Mouse (Mus musculus): Measurements from ENCODE around the gene Rsu1. TPM values are rescaled to one million over a fixed set of nuclear protein-coding genes. Genes with fewer than 3 reads are reported as not detected.

The Rsu1 gene
- polyA plus RNA-seq, 1 experiment from 2014 or later: 61.6 TPM

- Histone ChIP-seq H3K27ac (ENCODE audit: low read depth, low read length) (no peak overlapping the region), H3K9me3 (ENCODE audit: control insufficient read depth, low read length) (no peaks in the 10 kb centered on the region), H3K36me3 (ENCODE audit: control insufficient read depth, insufficient read depth, low read length) (no peaks in the 10 kb centered on the region), H3K27me3 (ENCODE audit: control insufficient read depth, insufficient read depth, low read length) (no peaks in the 10 kb centered on the region), H3K4me1 (ENCODE audit: control insufficient read depth, insufficient read depth, low read length) (no peaks in the 10 kb centered on the region), H3K9ac (replicated peaks; ENCODE audit: low read depth, low read length) (no peak overlapping the region), H3K4me3 (ENCODE audit: low read depth, low read length) (no peak overlapping the region), H3K4me2 (ENCODE audit: low read depth, low read length) (no peak overlapping the region)
- ATAC-seq (ENCODE audit: low read depth): no peak
- 90% methylated on average over 3 of the region's 3 CpGs for WGBS
Measured at GRCm38 (mm10) chr2:13038772-13039171, 232.4 kb downstream of the Rsu1 start.

Other genes with a start within 250 kb of the Rsu1 start
- 0.61 and 0.63 TPM in 2 replicates for gene Cubn, start 220.4 kb upstream of the Rsu1 start, polyA plus RNA-seq (2014; fragmentation: Nextera tagmentation; extraction: Ambion mirVana)

Data from neural tube, embryonic 14.5 days (tissue).